Mouse (Mus musculus) neural tube, embryonic 14.5 days (tissue): Measurements from ENCODE around the gene Shd. TPM values are rescaled to one million over a fixed set of nuclear protein-coding genes. Genes with fewer than 3 reads are reported as not detected.

ENCODE experiments used
- ATAC-seq: fragments of 200-750 bp; cut with Nextera tagmentation; 2 replicates; pipeline ENCODE4 v1.8.0; 2017; ENCODE audit warnings: low read depth, mild to moderate bottlenecking, moderate TSS enrichment, moderate library complexity
- H3K27ac ChIP-seq: fragments of 300-500 bp; sonication (generic); 2 replicates; pipeline ENCODE4 v1.5.1; 2014; ENCODE audit warnings: low read depth, mild to moderate bottlenecking, control low read depth, low read length, moderate library complexity, mixed read lengths
- H3K27me3 ChIP-seq: fragments of 300-500 bp; sonication (generic); 2 replicates; pipeline ENCODE4 v1.6.1; 2014; ENCODE audit warnings: low read length; ENCODE audit not compliant: control insufficient read depth, insufficient read depth
- H3K36me3 ChIP-seq: fragments of 300-500 bp; sonication (generic); 2 replicates; pipeline ENCODE4 v1.6.1; 2014; ENCODE audit warnings: low read length, mixed read lengths; ENCODE audit not compliant: control insufficient read depth, insufficient read depth
- H3K4me1 ChIP-seq: fragments of 300-500 bp; sonication (generic); 2 replicates; pipeline ENCODE4 v1.6.1; 2014; ENCODE audit warnings: low read length; ENCODE audit not compliant: control insufficient read depth, insufficient read depth
- H3K4me2 ChIP-seq: fragments of 300-500 bp; sonication (generic); 2 replicates; pipeline ENCODE4 v1.6.1; 2014; ENCODE audit warnings: mild to moderate bottlenecking, low read depth, low read length, control low read depth
- H3K4me3 ChIP-seq: fragments of 300-500 bp; sonication (generic); 2 replicates; pipeline ENCODE4 v1.5.1; 2014; ENCODE audit warnings: low read depth, low read length, control low read depth, mixed read lengths
- H3K9ac ChIP-seq: fragments of 300-500 bp; sonication (generic); replicated peaks from 2 replicates; pipeline ENCODE4 v1.6.1; 2014; ENCODE audit warnings: low read depth, mild to moderate bottlenecking, control low read depth, low read length, mixed read lengths
- H3K9me3 ChIP-seq: fragments of 300-500 bp; sonication (generic); 2 replicates; pipeline ENCODE4 v1.6.1; 2016; ENCODE audit warnings: low read length; ENCODE audit not compliant: control insufficient read depth
- WGBS: fragments of 180-500 bp; shearing (Covaris S2); extraction: QIAGEN DNeasy Blood & Tissue Kit; methylation state at CpG from one replicate; pipeline ENCODE4 v1.1.7; 2014; 5-methylcytosine and 5-hydroxymethylcytosine counted together
- polyA plus RNA-seq: library from polyadenylated mRNA; unstranded; fragments of >200 nt; fragmentation: Nextera tagmentation; extraction: Ambion mirVana; gene quantifications from 2 replicates; pipeline ENCODE4 v1.2.1, GENCODE M21; 2014

The Shd gene
- polyA plus RNA-seq, 1 experiment from 2014 or later, result 218 TPM

DNA sequence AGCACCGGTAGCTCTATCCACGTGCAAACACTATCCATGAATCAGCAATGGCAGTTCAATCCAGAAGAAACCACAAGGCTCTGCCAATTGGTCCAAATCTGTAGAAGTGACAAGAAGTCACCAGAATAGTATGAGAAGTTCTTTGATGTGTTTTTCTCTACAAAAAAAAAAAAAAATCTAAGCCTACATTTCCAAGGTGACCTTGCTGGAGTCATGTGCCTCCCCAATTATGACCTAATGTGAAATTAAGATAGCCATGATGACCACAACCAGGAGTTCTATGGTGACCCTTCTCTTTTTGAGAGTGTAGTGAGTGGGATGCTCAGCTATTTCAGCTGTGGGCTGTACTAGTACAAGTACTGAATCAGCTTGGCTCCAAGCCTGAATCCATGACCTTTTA lies 20.9 kb upstream of the Shd start, which contains the start of gene Zfp119b:
TSS of gene Zfp119b (minus strand) at position 101 of the 400 bp plus-strand sequence.
- peaks cover 3% of the 10 kb centered on the region; the same call in 1 of the 2 replicates for H3K4me1 ChIP-seq
- no peak within 1 kb of the TSS for H3K9ac ChIP-seq
- H3K27me3 ChIP-seq, result no peaks in the 10 kb centered on the region
- H3K4me3 ChIP-seq, result no peak within 1 kb of the TSS
- WGBS, result 94% methylated on average over 2 of the region's 2 CpGs
- no peaks in the 10 kb centered on the region for H3K9me3 ChIP-seq
- H3K36me3 ChIP-seq, result no peaks in the 10 kb centered on the region
- H3K4me2 ChIP-seq, result no peak within 1 kb of the TSS
- no peak within 1 kb of the TSS for H3K27ac ChIP-seq
- no peak for ATAC-seq

DNA sequence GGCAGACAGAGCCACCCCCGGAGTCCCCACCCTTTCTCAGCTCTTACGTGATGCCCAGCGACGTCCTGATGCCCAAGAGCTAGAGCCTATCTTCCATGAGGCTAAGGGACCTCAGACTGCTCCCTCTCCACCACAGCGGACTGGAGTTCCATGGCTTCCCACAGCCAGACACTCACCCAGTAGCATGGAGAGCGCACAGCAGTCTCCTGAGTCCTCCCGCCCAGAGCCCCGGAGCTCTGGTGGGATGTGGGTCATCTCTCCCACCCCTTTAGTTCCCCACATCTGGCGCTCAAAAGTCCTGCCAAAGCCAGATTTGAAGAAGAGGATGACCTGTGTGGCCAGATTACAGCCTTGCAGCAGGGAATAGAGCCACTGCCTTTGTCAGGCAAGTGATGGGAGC lies 19.7 kb upstream of the Shd start:
- Histone ChIP-seq H3K9ac (no peak overlapping the region), H3K4me3 (no peak overlapping the region), H3K9me3 (no peaks in the 10 kb centered on the region), H3K27ac (no peak overlapping the region), H3K4me1 (peaks cover 1% of the 10 kb centered on the region; the same call in 1 of the 2 replicates), H3K27me3 (no peaks in the 10 kb centered on the region), H3K4me2 (no peak overlapping the region), H3K36me3 (no peaks in the 10 kb centered on the region)
- WGBS, result 83% methylated on average over 9 of the region's 9 CpGs
- no peak for ATAC-seq

- H3K9me3 ChIP-seq, result no peaks in the 10 kb centered on the region
- no peak overlapping the region for H3K4me3 ChIP-seq
- H3K27ac ChIP-seq, result no peak overlapping the region
- no peak for ATAC-seq
- H3K36me3 ChIP-seq, result no peaks in the 10 kb centered on the region
- no peaks in the 10 kb centered on the region for H3K27me3 ChIP-seq
- no peak overlapping the region for H3K9ac ChIP-seq
- no peaks in the 10 kb centered on the region for H3K4me1 ChIP-seq
- H3K4me2 ChIP-seq, result no peak overlapping the region
Measured at GRCm38 (mm10) chr17:55952041-55952440, 18.2 kb upstream of the Shd start.

DNA sequence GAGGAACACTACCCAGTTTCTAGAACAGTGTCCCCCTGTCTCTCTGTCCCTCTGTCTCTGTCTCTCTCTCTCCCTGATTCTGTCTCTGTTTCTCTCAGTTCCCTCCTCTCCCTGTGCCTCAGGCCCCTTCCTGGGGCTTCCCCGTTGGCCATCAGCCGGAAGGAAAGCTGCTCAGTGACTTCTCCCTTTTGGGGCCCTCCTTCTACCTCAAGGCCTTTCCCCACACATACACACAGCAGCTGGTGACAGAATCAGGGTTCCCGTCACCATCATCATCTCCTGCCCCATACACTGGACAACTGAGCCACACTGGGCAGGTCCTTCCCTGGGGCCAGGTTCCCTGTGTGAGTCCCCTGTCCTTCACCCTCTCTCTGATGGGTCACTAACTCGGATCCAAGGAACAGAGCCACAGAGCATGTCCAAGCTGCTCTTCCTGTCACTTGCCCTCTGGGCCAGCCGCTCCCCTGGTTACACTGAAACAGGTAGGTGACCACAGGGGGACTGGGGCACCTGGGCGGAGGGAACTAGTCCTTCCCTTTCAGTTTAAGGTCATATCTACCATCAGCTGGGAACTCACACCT lies 17.7 kb upstream of the Shd start, which contains the start of gene Ebi3:
TSS of gene Ebi3 (plus strand) at position 194 of the 581 bp plus-strand sequence.
- 84% methylated on average over 6 of the region's 6 CpGs for whole genome bisulfite sequencing
- ATAC-seq, result no peak
- Histone ChIP-seq H3K27me3 (no peaks in the 10 kb centered on the region), H3K9me3 (no peaks in the 10 kb centered on the region), H3K9ac (no peak within 1 kb of the TSS), H3K4me2 (no peak within 1 kb of the TSS), H3K36me3 (no peaks in the 10 kb centered on the region), H3K4me3 (no peak within 1 kb of the TSS), H3K27ac (no peak within 1 kb of the TSS), H3K4me1 (0 out of 2 replicates have a peak, but pooled peaks cover 3% of the 10 kb centered on the region)

GRCm38 (mm10) chr17:55953751-55954150 lies 16.5 kb upstream of the Shd start:
- no peaks in the 10 kb centered on the region for H3K27me3 ChIP-seq
- 80% methylated on average over 6 of the region's 6 CpGs for WGBS
- H3K36me3 ChIP-seq, result no peaks in the 10 kb centered on the region
- ATAC-seq, result no peak
- peaks cover 9% of the 10 kb centered on the region; the same call in 1 of the 2 replicates for H3K4me1 ChIP-seq
- no peak overlapping the region for H3K9ac ChIP-seq
- H3K4me2 ChIP-seq, result no peak overlapping the region
- H3K9me3 ChIP-seq, result no peaks in the 10 kb centered on the region
- no peak overlapping the region for H3K27ac ChIP-seq
- H3K4me3 ChIP-seq, result no peak overlapping the region

- Histone ChIP-seq H3K9me3 (no peaks in the 10 kb centered on the region), H3K9ac (no peak overlapping the region), H3K4me1 (peaks cover 9% of the 10 kb centered on the region; the same call in 1 of the 2 replicates), H3K27ac (no peak overlapping the region), H3K4me2 (no peak overlapping the region), H3K4me3 (no peak overlapping the region), H3K36me3 (no peaks in the 10 kb centered on the region), H3K27me3 (no peaks in the 10 kb centered on the region)
- WGBS, result 34% methylated on average over 16 of the region's 16 CpGs
- no peak for ATAC-seq
Measured at GRCm38 (mm10) chr17:55954229-55954628, 16.0 kb upstream of the Shd start.

DNA sequence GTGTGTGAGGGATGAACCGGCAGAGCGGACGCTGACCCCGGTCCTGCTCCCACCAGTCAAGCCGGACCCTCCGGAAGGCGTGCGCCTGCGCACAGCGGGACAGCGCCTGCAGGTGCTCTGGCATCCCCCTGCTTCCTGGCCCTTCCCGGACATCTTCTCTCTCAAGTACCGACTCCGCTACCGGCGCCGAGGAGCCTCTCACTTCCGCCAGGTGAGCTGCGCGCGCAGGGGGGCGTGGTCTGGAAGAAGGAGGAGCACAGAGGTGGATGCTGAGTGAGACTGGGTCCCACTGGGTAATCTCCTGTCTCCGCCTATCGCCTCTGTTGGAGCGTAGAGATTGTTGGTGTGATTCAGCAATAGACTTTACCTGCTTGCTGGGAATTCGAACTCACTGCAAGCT lies 14.1 kb upstream of the Shd start:
- peak overlapping the region; percentile 44 for H3K4me3 ChIP-seq
- under 1% methylated on average over 26 of the region's 26 CpGs for WGBS
- H3K9ac ChIP-seq, result peak overlapping the region; percentile 44
- H3K27ac ChIP-seq, result peak overlapping the region; percentile 55
- ATAC-seq, result peak; percentile 35
- H3K36me3 ChIP-seq, result no peaks in the 10 kb centered on the region
- H3K4me1 ChIP-seq, result peaks cover 14% of the 10 kb centered on the region
- peak overlapping the region; percentile 65 for H3K4me2 ChIP-seq
- H3K9me3 ChIP-seq, result no peaks in the 10 kb centered on the region
- no peaks in the 10 kb centered on the region for H3K27me3 ChIP-seq

GRCm38 (mm10) chr17:55956591-55956990 lies 13.7 kb upstream of the Shd start:
- Histone ChIP-seq H3K4me1 (peaks cover 14% of the 10 kb centered on the region), H3K27me3 (no peaks in the 10 kb centered on the region), H3K4me3 (peak overlapping the region; percentile 44), H3K4me2 (peak overlapping the region; percentile 65), H3K9me3 (no peaks in the 10 kb centered on the region), H3K36me3 (no peaks in the 10 kb centered on the region), H3K9ac (peak overlapping the region; percentile 44), H3K27ac (peak overlapping the region; percentile 55)
- ATAC-seq, result no peak
- 45% methylated on average over 6 of the region's 6 CpGs for WGBS

DNA sequence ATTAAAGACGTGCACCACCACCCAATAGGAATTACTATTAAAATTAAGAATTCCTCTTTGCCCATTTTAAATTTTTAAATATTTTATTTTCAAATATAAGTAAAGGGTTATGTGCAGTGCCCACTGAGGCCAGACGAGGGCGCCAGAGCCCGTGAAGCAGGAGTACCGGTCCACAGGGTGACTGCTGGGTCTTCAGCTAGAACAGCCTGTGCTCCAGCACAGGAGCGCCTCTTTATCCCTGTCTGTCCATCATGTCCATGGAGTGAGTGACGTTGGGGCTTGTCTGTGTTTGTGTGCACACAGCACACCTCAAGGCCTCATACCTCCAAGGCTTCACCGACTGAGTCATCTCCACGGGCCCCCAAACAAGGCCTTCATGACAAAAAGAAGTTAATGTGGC lies 13.1 kb upstream of the Shd start:
- H3K9me3 ChIP-seq, result no peaks in the 10 kb centered on the region
- no peaks in the 10 kb centered on the region for H3K27me3 ChIP-seq
- H3K4me1 ChIP-seq, result peaks cover 14% of the 10 kb centered on the region
- H3K27ac ChIP-seq, result peak overlapping the region; percentile 35; the same call in 1 of the 2 replicates
- H3K9ac ChIP-seq, result no peak overlapping the region
- H3K4me2 ChIP-seq, result no peak overlapping the region; the same call in 1 of the 2 replicates
- H3K36me3 ChIP-seq, result peaks cover 5% of the 10 kb centered on the region; the same call in 1 of the 2 replicates
- WGBS, result 14% methylated on average over 9 of the region's 9 CpGs
- ATAC-seq, result peak; percentile 35; the same call in 1 of the 2 replicates
- no peak overlapping the region for H3K4me3 ChIP-seq
